Mouse (Mus musculus) myocyte (in vitro differentiated cells): ENCODE results near the gene Vhl.

Experiments
- CEBPB ChIP-seq: IDR thresholded peaks from 2 replicates; pipeline ENCODE4 v1.6.1; 2011; ENCODE audit warnings: mild to moderate bottlenecking, moderate library complexity; ENCODE audit not compliant: poor library complexity, insufficient read depth, severe bottlenecking
- POLR2A ChIP-seq: IDR thresholded peaks from one replicate; pipeline ENCODE4 v1.6.1; 2011; ENCODE audit warnings: low read depth, mild to moderate bottlenecking, control low read depth, moderate library complexity; ENCODE audit not compliant: insufficient read length
- SRF ChIP-seq: IDR thresholded peaks from one replicate; pipeline ENCODE4 v1.6.1; 2011; ENCODE audit warnings: low read depth; ENCODE audit not compliant: control insufficient read depth, insufficient read length

DNA sequence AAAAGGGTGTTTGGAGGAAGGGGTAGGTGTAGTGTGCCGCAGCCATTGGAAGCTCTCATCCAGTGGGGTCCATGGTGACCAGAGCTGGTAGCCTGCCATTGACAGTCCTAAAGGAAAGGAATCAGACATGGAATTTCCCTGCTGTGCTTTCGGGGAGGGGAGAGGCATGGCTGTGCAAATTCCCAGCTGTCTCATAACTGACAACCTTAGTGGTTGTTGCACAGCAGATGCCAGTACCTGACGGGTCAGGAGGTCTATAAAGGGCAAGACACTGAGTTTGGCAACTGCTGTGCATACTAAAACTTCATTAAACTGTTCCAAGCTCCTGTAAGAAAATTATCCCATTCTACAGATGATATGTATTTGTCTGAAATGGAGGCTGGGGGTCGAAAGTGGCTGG lies 25.8 kb upstream of the Vhl start:
- TF ChIP-seq CEBPB (no peak), POLR2A (no peak), SRF (no peak)
